Comparison of ENCODE assay signal across 8 mouse cellular contexts in genomic region chr6:115538645-115539429, GRCm38 (mm10). TPM values are rescaled to one million over a fixed set of nuclear protein-coding genes. Genes with fewer than 3 reads are reported as not detected.
DNase-seq lines count a peak whose midpoint lies in the region; ATAC-seq lines count a peak whose summit lies in the region.

No protein-coding gene starts in this region.

- ATAC-seq in activated CD4-positive, CD25-positive, alpha-beta regulatory T cell, adult 4 months, result peak; percentile 94
- ATAC-seq in common myeloid progenitor, adult 5-6 weeks (replicated peaks; ENCODE audit: low read depth, poor library complexity, severe bottlenecking), result peak; percentile 87

- H3K36me3 ChIP-seq in megakaryocyte, embryonic 14.5 days (replicated peaks; ENCODE audit: low read length), result peaks cover 7% of the 10 kb centered on the region

- peak; percentile 71 for DNase-seq in gastrocnemius, postnatal 10 days
- DNase-seq in induced T-regulatory cell, adult 2 months (ENCODE audit: low read depth), result peak; percentile 89
- DNase-seq in left cerebral cortex, adult 8-10 months (ENCODE audit: low spot score in 2 of 2), result peak; percentile 53 to 59
- DNase-seq in right cerebral cortex, postnatal 10 days (ENCODE audit: low spot score in 2 of 2), result peak; percentile 86 to 88
- peak; percentile 82 for DNase-seq in urinary bladder, postnatal 14 days (ENCODE audit: low spot score)

- H3K4me3 ChIP-seq in megakaryocyte, embryonic 14.5 days (replicated peaks), result peak overlapping the region; percentile 89

- peaks cover 76% of the 10 kb centered on the region for H3K4me1 ChIP-seq in megakaryocyte, embryonic 14.5 days

- peaks cover 4% of the 10 kb centered on the region; the same call in 1 of the 2 replicates for H3K9me3 ChIP-seq in megakaryocyte, embryonic 14.5 days

- H3K27me3 ChIP-seq in megakaryocyte, embryonic 14.5 days (replicated peaks), result peaks cover 8% of the 10 kb centered on the region

RNA-seq across cellular contexts. Expression of gene Tsen2, which starts 5.6 kb away (rescaled TPM):
- polyA plus RNA-seq in activated CD4-positive, CD25-positive, alpha-beta regulatory T cell, adult 4 months (2017; shearing (Covaris generic)), result 10 to 100 TPM in 1 of 2 experiments, 1 to 10 TPM in 1; 9.8 to 12.4 TPM
- total RNA-seq in common myeloid progenitor, adult 5-6 weeks (2017), result 14.7 and 20.9 TPM in 2 replicates
- 1 to 10 TPM; 8.2 to 9.6 TPM for total RNA-seq in gastrocnemius, postnatal 10 days (2021)
- total RNA-seq in left cerebral cortex, adult 8-10 months (2022), result 10 to 100 TPM; 21.1 to 27.7 (median 26.1) TPM
- polyA plus RNA-seq in megakaryocyte, embryonic 14.5 days (2012; ENCODE audit: insufficient read depth, low replicate concordance), result 3.2 and 5.5 TPM in 2 replicates

RNA-seq across cellular contexts. Expression of gene Mkrn2os, which starts 53.5 kb away (rescaled TPM):
- polyA plus RNA-seq in activated CD4-positive, CD25-positive, alpha-beta regulatory T cell, adult 4 months (2017; shearing (Covaris generic)), result under 1 TPM; 0.19 to 0.40 TPM
- total RNA-seq in common myeloid progenitor, adult 5-6 weeks (2017), result not detected in 2 replicates
- under 1 TPM; 0.16 to 0.26 TPM for total RNA-seq in gastrocnemius, postnatal 10 days (2021)
- total RNA-seq in left cerebral cortex, adult 8-10 months (2022), result not detected
- not detected in 2 replicates for polyA plus RNA-seq in megakaryocyte, embryonic 14.5 days (2012; ENCODE audit: insufficient read depth, low replicate concordance)

Comparison
In these comparisons a context has a peak if more than half of its experiments do, and no peak if none do; other contexts are left out.
1. Peak in every context shown above with its lines: DNase-seq, ATAC-seq and H3K4me3 ChIP-seq.